Mouse (Mus musculus) monocyte, adult 2 months (primary cell): Measurements from ENCODE around the gene Gm20075.
"Not testable (repeated sequence)": the region's sequence is repeated elsewhere in the genome, so short reads cannot be mapped to it uniquely, and the experiment has no call there.

Experiments
- DNase-seq, 2 experiments: peaks; one replicate each; pipeline ENCODE4 v3.0.0; 2022; ENCODE audit warnings: low spot score in 2 of 2, low read depth in 1 of 2

Gm20075 gene

DNA sequence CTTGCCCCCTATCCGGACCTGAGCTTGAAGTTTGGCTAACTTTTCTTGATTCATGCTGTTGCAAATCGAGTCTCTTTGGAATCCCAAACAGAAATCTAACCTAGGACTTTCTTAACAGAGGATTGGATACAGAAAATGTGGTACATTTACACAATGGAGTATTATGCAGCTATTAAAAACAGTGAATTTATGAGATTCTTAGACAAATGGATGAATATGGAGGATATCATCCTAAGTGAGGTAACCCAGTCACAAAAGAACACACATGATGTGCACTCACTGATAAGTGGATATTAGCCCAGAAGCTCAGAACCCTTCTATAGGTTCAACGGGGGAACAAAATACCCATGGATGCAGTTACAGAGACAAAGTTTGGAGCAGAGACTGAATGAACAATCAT lies at the start of gene Gm20075:
Gm20075 (minus strand) TSS at position 101 of the 400 bp plus-strand sequence.
- not testable (repeated sequence) for DNase-seq

DNA sequence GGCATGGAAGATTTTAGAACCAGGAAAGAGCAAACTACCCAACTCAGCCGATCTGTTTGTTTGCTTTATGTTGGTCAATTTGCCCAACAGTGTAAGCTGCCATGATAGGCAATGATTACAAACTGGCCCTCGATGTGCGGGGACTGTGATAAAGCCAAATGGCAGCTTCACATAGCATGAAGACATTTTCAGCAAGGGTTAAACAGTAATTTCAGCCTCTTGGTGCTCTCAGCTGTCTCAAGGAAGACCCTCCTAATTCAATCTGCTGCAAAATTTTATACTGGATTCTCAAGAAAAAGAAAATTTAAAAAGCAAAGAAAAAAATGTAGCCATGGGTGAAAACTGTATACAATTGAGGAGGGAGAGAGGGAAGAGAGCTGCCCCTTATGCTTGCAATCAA lies 47.9 kb upstream of the Gm20075 start:
- DNase-seq, result no peak

- DNase-seq, result no peak
Observed at GRCm38 (mm10) chr13:96126669-96127068, 45.5 kb upstream of the Gm20075 start.

GRCm38 (mm10) chr13:96125011-96125410 lies 43.8 kb upstream of the Gm20075 start:
- DNase-seq, result no peak

DNA sequence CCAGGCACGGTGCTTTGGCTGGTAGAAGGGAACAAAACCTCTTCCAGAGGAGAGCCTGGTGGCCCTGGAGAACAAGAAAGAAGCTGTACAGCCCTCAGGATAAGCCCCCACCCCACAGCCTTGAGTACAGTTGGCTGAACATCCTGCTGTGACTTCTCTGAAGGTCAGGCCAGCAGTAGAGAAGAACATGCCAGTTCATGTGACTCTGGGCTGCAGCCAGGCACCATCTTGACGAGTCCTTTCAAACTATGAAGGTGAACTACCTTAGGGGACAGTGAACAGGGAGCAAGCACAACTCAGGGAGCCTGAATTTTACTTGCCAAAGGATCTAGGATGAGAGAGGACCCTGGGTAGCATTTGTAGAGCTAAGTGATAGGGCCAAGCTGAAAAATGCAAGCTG lies 31.5 kb upstream of the Gm20075 start:
- DNase-seq, result no peak

DNA sequence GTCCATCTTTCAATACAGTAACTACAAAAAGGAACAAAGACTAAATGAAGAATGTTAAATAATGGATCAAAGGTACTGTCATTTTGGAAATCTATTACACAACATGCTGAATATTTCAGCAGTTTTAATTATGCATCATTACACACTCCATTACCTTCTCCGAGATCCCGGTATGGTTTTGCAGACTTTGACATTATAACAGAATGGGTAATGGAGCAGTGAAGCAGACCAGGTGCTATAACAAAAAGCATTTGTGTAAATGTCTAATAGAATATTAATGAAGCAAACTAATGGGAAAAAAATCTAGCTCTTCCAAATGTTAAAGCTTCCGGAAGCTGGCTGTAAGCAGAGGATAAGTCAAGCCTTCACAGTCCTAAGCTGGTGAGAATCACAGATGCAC lies 29.6 kb upstream of the Gm20075 start:
- DNase-seq, result no peak

DNA sequence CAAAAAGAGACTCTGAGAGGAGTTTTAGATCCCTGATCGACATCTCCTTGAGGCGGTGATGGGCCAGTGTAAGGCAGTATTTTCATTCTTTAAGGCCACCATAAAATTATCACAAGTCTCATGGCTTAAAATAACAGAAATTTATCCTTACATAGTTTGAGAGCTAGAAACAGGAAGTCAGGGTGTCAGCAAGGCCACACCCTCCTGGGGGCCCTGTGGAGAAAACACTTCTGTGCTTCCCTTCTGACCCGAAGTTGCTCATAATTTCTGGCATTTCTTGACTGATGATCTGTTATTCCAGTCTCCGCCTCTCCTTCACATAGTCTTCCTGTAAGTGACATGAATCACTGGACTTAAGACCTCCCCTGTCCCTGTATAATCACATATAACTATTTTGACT lies 25.2 kb upstream of the Gm20075 start:
- no peak for DNase-seq

DNA sequence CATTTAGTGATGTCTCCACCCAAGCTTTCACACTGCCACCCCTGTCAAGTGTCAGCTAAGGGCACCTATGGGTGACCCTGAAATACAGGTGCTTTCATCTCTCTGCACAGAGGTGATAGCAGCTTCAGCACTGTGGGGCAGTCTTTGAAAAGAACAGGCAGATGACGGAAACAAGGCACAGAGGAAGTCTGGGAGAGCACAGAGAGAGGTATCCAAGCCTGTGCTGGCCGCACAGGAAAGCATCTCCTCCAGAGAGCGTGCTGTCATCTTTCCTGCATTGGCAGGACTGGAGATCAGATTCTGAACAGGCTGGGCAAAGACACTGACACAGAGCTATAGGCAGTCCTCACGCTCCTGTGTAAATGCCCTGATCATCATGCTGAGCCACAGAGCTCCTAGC lies 9.8 kb upstream of the Gm20075 start:
- DNase-seq, result no peak

DNA sequence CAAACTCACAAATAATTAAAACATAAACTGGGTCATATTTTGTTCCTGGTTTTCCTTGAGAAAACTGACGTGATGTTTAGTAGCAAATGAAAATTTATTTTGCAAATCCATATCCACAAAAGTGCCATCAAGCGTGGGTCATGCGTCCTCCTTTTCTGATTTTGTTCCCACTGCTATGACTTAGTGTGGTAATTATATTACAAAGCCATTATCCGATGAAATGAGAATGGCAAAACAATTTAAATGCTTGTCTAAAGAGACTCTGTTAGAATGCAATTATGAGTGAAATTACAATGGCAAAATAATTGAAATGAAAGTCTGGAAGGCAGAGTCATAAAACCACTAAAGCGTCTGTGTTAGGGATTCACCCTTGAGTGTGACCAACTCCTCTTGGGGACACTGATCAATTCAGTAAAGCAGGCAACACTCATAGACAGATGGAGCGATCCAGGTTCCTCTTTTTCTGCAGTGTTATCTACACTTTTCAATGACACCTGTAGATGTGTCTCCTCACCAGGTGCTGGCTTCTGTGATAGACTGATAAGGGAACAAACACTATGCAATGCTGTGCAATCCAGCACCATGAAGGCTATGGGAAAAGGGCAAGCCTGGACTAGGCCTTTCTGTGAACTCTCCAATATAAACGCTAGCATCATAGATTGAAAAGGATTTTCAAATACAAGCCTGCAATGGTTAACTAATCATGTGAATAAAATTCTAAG lies 4.6 kb upstream of the Gm20075 start:
- DNase-seq, result no peak

DNA sequence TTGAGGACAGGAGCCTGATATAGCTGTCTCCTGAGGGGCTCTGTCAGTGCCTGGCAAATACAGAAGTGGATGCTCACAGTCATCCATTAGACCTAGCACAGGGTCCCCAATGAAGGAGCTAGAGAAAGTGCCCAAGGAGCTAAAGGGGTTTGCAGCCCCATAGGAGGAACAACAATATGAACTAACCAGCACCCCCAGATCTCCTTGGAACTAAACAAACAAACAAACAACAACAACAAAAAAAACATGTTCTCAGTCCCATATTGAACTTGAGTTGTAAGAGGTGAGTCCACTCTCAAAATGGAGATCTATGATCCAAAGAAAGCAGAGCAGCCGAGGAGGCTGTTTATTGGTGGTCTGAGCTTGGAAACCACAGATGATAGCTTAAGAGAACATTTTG lies 578 bp upstream of the Gm20075 start, which contains the start of gene Gm17190:
Gm17190 (plus strand) TSS at position 301 of the 400 bp plus-strand sequence.
- DNase-seq, result not testable (repeated sequence)

DNA sequence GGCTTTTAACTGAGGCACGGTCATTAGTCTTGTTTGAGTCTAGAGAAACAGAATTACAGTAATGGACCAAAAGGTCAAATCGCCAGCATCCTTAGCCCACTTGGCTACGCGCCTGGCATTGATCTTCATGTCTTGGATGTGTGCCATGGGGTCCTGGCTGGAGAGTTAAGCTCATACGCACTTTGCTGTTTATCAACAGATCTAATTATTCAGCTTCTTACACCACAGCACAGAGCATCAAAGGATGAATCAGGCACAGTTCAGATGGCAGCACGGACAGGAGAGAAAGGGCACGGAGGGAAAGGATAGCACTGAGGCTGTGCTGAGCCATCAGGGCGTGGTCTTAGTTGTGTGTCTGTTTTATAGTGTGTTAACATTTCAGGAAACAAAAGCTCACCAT lies 7.6 kb downstream of the Gm20075 start:
- DNase-seq, result no peak

GRCm38 (mm10) chr13:96052755-96053154 lies 28.4 kb downstream of the Gm20075 start:
- DNase-seq, result no peak

DNA sequence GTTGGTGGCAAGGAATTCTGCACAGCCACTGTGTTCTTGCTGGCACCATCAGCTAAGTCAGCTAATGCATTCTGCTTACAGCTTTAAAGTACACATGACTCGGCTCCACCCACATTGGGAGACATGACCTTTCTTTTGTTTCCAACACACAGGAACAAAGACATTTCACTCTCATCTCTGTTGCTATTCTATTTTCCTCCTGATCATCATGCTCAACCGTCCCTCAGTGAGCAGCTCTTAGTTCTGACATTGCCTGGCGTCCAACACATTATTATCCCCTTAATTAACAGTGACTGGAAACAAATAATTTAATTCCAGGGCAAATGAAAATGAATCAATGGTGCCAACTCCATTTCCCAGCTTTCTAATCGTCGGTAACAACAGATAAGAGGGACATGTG lies 35.8 kb downstream of the Gm20075 start:
- no peak for DNase-seq

- no peak for DNase-seq
Observed at GRCm38 (mm10) chr13:96040275-96041042, 40.7 kb downstream of the Gm20075 start.

DNA sequence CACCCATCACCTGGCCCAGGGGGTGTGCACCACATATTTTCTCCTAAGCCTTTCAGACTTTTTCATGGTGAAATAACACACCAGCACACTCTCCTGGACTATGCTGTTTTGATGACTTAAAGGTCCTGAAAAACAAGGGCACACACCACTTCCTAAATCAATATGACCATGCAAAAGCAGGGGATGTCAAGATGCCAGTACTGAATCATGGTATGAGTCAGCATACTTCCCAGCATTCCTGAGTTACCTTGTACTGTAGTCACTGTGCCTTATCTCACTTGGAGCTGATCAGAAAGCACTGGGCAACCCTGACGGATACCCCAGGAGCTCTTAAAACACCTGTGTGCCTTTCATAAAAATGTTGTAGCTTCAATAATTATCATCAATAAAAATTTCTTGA lies 41.6 kb downstream of the Gm20075 start:
- no peak for DNase-seq

DNA sequence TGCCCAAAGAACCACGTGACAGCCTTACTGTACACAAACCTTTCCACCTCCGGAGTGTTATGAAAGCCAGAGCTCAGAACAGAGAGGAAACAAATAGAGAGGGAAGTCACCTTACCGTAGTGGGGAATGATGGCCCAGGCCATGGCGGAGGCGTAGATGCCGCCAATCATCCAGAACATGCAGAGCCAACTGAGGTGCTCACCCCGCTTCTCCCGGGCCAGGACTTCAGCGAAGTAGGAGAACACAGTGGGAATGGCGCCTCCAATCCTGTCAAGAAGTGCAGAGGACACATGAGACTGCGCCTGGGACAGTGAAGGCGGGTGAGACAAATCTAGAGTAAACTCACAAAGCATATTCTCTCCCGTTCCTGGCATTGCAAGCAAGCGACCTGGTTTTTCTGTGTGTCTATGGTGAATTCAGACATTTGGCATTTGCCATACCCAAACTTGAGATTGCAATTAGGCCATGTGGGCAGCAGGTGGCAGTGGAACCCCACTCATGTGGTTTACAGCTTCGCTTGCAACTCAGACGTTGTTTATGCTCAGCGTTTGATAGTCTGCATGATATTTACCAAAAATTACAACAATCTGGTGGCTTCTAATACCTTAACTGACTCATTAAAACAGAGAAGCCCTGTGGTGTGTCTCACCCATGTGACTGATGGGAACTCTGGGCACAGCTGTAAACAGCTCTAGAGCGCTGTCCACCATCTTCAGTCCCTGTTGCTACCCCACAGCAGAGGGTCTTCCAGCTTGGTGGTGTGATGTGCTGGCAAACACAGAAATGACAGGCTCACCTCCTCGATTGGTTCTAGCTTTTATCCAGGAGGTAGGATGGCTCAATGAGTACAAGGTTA lies 50.6 kb downstream of the Gm20075 start:
- no peak for DNase-seq
